Mouse (Mus musculus): Measurements from ENCODE around the gene Slc25a39. TPM values are rescaled to one million over a fixed set of nuclear protein-coding genes. Genes with fewer than 3 reads are reported as not detected.

The Slc25a39 gene
- total and polyA plus RNA-seq, 3 experiments, result 55.9 to 231 (median 205) TPM

DNA sequence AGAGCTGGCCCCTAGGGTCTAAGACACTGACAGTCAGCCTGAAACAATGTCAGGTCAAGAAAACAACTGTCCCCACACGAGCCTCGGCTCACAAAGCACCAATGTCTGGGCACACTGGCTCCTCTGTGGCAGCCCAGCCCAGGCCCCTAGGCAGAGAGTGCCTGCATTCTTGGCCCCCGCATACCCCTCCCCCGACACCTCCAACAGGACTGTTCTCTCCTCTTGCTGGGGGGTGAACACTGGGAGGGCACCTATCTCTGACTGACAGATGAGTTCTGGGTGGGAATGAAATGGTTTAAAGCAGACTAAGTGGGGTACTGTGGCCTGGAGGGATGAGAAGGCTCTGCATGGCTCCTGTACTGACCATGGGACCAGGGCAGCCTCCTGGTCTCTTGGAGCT, 42.0 kb downstream of the Slc25a39 start:
- Histone ChIP-seq H3K9me3 (replicated peaks) (no peaks in the 10 kb centered on the region), H3K36me3 (replicated peaks) (no peaks in the 10 kb centered on the region), H3K27me3 (ENCODE audit: insufficient read depth, low read length) (peaks cover 80% of the 10 kb centered on the region), H3K4me1 (ENCODE audit: insufficient read depth, low read depth, low read length) (peaks cover 80% of the 10 kb centered on the region), H3K4me3 (ENCODE audit: low read depth, low read length) (peak overlapping the region; percentile 52; the same call in 1 of the 2 replicates)
- ATAC-seq (ENCODE audit: extremely low read depth, insufficient number of reproducible peaks, low FRiP score, poor library complexity, severe bottlenecking) (no peak), DNase-seq (ENCODE audit: low spot score) (no peak)
- TF ChIP-seq POLR2AphosphoS5 (IDR thresholded peaks at IDR 0.05; ENCODE audit: insufficient replicate concordance, low read depth, low read length) (no peak), TAL1 (conservative IDR thresholded peaks at IDR 0.05; ENCODE audit: low read depth, low read length) (no peak), CTCF (IDR thresholded peaks at IDR 0.05; ENCODE audit: low read depth, low read length) (no peak), GATA1 (IDR thresholded peaks at IDR 0.05; ENCODE audit: borderline replicate concordance, low read length) (no peak), GATA2 (IDR thresholded peaks at IDR 0.05; ENCODE audit: borderline replicate concordance, low read depth, low read length) (no peak)

DNA sequence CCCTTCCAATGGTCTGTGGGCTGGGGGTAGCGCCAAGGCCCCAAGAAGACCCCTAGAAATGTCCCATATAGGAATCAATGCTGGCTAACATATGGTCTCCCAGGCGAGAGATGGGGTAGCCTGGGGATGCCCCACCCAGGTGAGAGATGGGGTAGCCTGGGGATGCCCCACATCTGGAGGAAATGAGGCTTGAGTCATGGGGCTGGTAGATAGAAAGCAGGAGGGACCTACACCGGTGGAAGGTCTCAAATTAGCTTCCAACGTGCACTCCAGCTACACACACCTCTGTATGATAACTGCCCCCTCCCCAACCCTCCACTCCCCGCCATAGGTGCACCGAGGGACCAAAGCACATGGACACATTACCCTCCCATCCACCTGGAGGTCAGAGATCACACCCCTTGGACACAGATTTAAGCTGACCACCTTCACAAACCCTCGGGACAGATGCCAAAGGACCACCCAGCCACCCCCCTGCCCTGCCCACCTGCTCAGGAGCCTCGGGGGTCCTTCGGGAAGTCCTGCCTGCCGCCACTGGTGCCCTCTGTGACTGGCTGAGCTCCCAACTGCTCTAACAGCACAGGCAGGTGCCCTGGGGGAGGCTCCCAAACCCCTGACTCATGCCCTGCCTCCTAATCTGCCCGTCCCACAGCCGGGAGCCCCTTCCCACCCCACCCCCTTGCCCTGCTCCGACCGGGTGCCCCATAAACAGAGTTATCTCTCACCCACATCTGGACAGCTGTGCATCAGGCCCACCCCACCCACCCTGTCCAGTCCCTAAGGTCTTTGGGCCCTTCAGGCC, 43.0 kb downstream of the Slc25a39 start:
- Histone ChIP-seq H3K36me3 (replicated peaks) (no peaks in the 10 kb centered on the region), H3K27me3 (ENCODE audit: insufficient read depth, low read length) (peaks cover 80% of the 10 kb centered on the region), H3K4me3 (ENCODE audit: low read depth, low read length) (peak overlapping the region; percentile 69; the same call in 1 of the 2 replicates), H3K9me3 (replicated peaks) (no peaks in the 10 kb centered on the region), H3K4me1 (ENCODE audit: insufficient read depth, low read depth, low read length) (peaks cover 71% of the 10 kb centered on the region)
- DNase-seq (ENCODE audit: low spot score) (peak; percentile 74), ATAC-seq (ENCODE audit: extremely low read depth, insufficient number of reproducible peaks, low FRiP score, poor library complexity, severe bottlenecking) (peak; percentile 24; the same call in 1 of the 2 replicates)
- TF ChIP-seq TAL1 (conservative IDR thresholded peaks at IDR 0.05; ENCODE audit: low read depth, low read length) (peak; percentile 61; the same call in 1 of the 2 replicates), POLR2AphosphoS5 (IDR thresholded peaks at IDR 0.05; ENCODE audit: insufficient replicate concordance, low read depth, low read length) (no peak)

DNA sequence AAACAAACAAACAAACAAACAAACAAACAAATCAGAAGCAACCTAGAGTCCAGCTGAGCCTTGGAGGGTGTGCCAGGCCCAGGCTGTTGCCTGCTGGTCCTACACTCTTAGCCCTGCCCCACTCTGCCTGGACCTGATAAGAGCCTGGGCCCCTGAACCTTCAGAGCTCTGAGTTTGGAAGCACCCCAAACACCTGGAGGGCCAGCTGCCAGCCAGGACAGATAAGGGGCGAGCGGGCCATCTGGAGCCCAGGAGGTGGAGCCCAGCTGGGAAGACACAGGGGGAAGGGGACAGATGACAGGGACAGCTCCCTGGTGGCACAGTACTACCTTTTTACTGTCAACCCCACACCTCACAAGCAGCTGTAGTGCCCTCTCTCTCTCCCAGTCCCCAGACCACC, 44.1 kb downstream of the Slc25a39 start:
- TF ChIP-seq POLR2AphosphoS5 (IDR thresholded peaks at IDR 0.05; ENCODE audit: insufficient replicate concordance, low read depth, low read length), result no peak
- TF ChIP-seq GATA2 (IDR thresholded peaks at IDR 0.05; ENCODE audit: borderline replicate concordance, low read depth, low read length), result 0 out of 2 replicates have a peak, but pooled peaks have one; percentile 30
- peak; percentile 90 for TF ChIP-seq TAL1 (conservative IDR thresholded peaks at IDR 0.05; ENCODE audit: low read depth, low read length)
- H3K4me1 ChIP-seq (ENCODE audit: insufficient read depth, low read depth, low read length), result peaks cover 59% of the 10 kb centered on the region
- H3K27me3 ChIP-seq (ENCODE audit: insufficient read depth, low read length), result peaks cover 80% of the 10 kb centered on the region
- peak overlapping the region; percentile 59; the same call in 1 of the 2 replicates for H3K4me3 ChIP-seq (ENCODE audit: low read depth, low read length)
- no peaks in the 10 kb centered on the region for H3K36me3 ChIP-seq (replicated peaks)
- no peaks in the 10 kb centered on the region for H3K9me3 ChIP-seq (replicated peaks)
- peak; percentile 72 for ATAC-seq (ENCODE audit: extremely low read depth, insufficient number of reproducible peaks, low FRiP score, poor library complexity, severe bottlenecking)
- DNase-seq (ENCODE audit: low spot score), result peak; percentile 73

DNA sequence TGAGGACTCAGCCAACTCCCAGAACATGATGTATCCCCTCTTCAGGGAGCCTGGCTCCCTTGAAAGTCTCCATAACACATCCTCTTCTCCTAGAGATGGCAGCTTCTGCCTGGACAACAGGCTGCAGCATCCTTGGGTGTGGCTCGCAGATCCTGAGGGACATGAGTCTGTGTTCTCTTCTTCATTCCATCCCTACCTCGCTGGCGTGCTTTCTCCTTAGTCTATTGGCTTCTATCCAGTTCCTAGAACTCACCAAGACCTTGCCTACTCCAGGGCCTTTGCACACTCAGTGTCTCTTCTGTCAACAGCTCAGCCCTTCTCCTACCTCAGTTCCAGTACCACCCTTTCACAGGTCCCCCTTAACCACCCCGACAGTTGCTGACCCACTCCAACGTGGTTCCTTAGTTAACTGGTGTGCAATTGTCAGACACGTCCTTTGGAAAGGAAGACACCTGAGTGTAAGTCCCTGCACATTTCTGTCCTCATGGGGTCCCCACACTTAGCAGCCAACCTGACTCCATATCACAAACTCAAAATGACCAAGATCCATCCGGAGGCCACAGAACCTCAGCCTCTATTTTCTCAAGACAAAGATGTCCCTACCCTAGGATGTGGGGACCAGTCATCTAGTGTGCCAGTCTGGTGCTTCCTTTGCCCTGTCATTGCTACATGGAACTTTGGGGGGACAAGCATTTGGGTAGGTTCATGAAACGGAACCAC, 45.8 kb downstream of the Slc25a39 start:
- ATAC-seq (ENCODE audit: extremely low read depth, insufficient number of reproducible peaks, low FRiP score, poor library complexity, severe bottlenecking) (no peak), DNase-seq (ENCODE audit: low spot score) (no peak)
- Histone ChIP-seq H3K27me3 (ENCODE audit: insufficient read depth, low read length) (peaks cover 85% of the 10 kb centered on the region), H3K9me3 (replicated peaks) (no peaks in the 10 kb centered on the region), H3K4me1 (ENCODE audit: insufficient read depth, low read depth, low read length) (peaks cover 47% of the 10 kb centered on the region), H3K36me3 (replicated peaks) (no peaks in the 10 kb centered on the region), H3K4me3 (ENCODE audit: low read depth, low read length) (no peak overlapping the region)
- no peak for TF ChIP-seq POLR2AphosphoS5 (IDR thresholded peaks at IDR 0.05; ENCODE audit: insufficient replicate concordance, low read depth, low read length)
- no peak for TF ChIP-seq GATA2 (IDR thresholded peaks at IDR 0.05; ENCODE audit: borderline replicate concordance, low read depth, low read length)
- TF ChIP-seq TAL1 (conservative IDR thresholded peaks at IDR 0.05; ENCODE audit: low read depth, low read length), result no peak
- no peak for TF ChIP-seq GATA1 (IDR thresholded peaks at IDR 0.05; ENCODE audit: borderline replicate concordance, low read length)
- no peak for TF ChIP-seq CTCF (IDR thresholded peaks at IDR 0.05; ENCODE audit: low read depth, low read length)

DNA sequence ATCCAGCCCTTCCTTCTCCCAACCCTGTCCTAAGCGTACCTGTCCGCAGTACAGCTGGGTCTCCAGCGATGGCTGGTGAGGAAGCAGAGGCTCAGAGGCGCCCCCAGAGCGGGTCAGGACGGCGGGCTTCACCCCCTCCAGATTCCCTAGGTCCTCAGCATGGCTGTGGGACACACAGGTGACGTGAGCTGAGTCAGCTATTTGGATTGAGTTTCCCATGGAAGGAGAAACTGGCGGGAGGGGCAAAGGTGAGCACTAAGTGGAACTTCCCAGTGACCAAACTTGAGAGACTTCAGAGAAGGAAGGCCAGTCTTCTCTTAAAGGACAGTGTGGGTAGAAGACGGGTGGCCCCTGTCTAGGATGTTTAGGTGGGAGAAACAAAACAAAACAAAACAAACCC, 49.4 kb downstream of the Slc25a39 start:
- TF ChIP-seq GATA1 (IDR thresholded peaks at IDR 0.05; ENCODE audit: borderline replicate concordance, low read length) (no peak), POLR2AphosphoS5 (IDR thresholded peaks at IDR 0.05; ENCODE audit: insufficient replicate concordance, low read depth, low read length) (no peak), CTCF (IDR thresholded peaks at IDR 0.05; ENCODE audit: low read depth, low read length) (no peak), TAL1 (conservative IDR thresholded peaks at IDR 0.05; ENCODE audit: low read depth, low read length) (no peak), GATA2 (IDR thresholded peaks at IDR 0.05; ENCODE audit: borderline replicate concordance, low read depth, low read length) (no peak)
- H3K9me3 ChIP-seq (replicated peaks), result no peaks in the 10 kb centered on the region
- ATAC-seq (ENCODE audit: extremely low read depth, insufficient number of reproducible peaks, low FRiP score, poor library complexity, severe bottlenecking) (no peak), DNase-seq (ENCODE audit: low spot score) (no peak)
- no peak overlapping the region for H3K4me3 ChIP-seq (ENCODE audit: low read depth, low read length)
- no peaks in the 10 kb centered on the region for H3K36me3 ChIP-seq (replicated peaks)
- peaks cover 93% of the 10 kb centered on the region for H3K27me3 ChIP-seq (ENCODE audit: insufficient read depth, low read length)
- peaks cover 18% of the 10 kb centered on the region for H3K4me1 ChIP-seq (ENCODE audit: insufficient read depth, low read depth, low read length)

DNA sequence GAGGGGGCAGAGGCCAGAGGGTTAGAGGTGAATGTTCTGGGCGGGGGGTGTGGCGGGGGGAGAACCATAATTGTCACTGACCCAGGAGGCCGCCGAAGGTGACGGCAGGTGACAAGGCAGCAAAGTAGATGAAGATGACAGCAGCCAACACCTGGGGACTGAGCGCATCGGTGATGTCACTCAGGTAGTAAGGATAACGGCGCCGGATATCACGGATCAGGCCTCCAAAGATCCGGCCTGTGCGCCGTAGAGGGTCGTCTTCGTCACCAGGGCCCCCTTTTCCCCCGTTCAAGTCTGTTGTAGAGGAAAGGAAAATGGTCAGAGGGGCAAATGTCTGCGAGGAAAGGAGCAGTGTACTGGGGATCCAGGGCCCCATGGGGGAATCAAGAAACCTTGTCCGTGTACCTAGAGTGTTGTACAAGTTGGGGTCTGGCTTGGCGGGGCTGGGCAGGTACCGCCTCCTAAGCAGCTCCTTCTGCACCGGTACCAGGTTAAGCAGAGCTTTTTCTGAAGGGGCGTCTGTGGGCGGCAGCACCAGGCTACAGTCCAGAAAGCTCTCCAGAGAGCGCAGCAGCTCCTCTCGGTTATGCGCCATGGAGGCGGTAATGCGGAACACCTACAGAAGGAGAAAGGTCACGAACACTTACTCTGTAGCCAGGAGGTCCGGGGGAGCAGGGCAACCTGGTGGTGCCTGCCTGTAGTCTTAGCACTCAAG, 51.0 kb downstream of the Slc25a39 start:
- no peak for ATAC-seq (ENCODE audit: extremely low read depth, insufficient number of reproducible peaks, low FRiP score, poor library complexity, severe bottlenecking)
- DNase-seq (ENCODE audit: low spot score), result no peak
- Histone ChIP-seq H3K4me1 (ENCODE audit: insufficient read depth, low read depth, low read length) (peaks cover 3% of the 10 kb centered on the region; the same call in 1 of the 2 replicates), H3K36me3 (replicated peaks) (no peaks in the 10 kb centered on the region), H3K27me3 (ENCODE audit: insufficient read depth, low read length) (peaks cover 94% of the 10 kb centered on the region), H3K4me3 (ENCODE audit: low read depth, low read length) (no peak overlapping the region), H3K9me3 (replicated peaks) (no peaks in the 10 kb centered on the region)
- TF ChIP-seq CTCF (IDR thresholded peaks at IDR 0.05; ENCODE audit: low read depth, low read length) (no peak), TAL1 (conservative IDR thresholded peaks at IDR 0.05; ENCODE audit: low read depth, low read length) (no peak), GATA2 (IDR thresholded peaks at IDR 0.05; ENCODE audit: borderline replicate concordance, low read depth, low read length) (no peak), POLR2AphosphoS5 (IDR thresholded peaks at IDR 0.05; ENCODE audit: insufficient replicate concordance, low read depth, low read length) (no peak), GATA1 (IDR thresholded peaks at IDR 0.05; ENCODE audit: borderline replicate concordance, low read length) (no peak)
